Mouse (Mus musculus) heart, adult 2 months (tissue): ENCODE measurements at regions not wholly inside any gene's neighbourhood (a gene's known extent, or its start where the extent isn't known, plus 50 kb on each side); places are given as distances from the start of the nearest gene placed in this dataset.
"Not testable (repeated sequence)": the region's sequence is repeated elsewhere in the genome, so short reads cannot be mapped to it uniquely, and the experiment has no call there.

Source experiments
- DNase-seq, 2 experiments: peaks; one replicate each; pipeline ENCODE4 v3.0.0; 2021
- H3K27ac ChIP-seq: fragments of 200-600 bp; 2 replicates; pipeline ENCODE4 v1.8.1; 2022
- H3K27me3 ChIP-seq: fragments of 200-500 bp; 2 replicates; pipeline ENCODE4 v1.6.1; 2012; ENCODE audit warnings: mild to moderate bottlenecking, low read length, inconsistent platforms, mixed read lengths; ENCODE audit not compliant: control insufficient read depth, insufficient read depth
- H3K36me3 ChIP-seq: fragments of 200-500 bp; 2 replicates; pipeline ENCODE4 v1.6.1; 2012; ENCODE audit warnings: low read length, inconsistent platforms; ENCODE audit not compliant: control insufficient read depth, insufficient read depth
- H3K4me1 ChIP-seq: fragments of 200-500 bp; 2 replicates; pipeline ENCODE4 v1.6.1; 2011; ENCODE audit warnings: low read length; ENCODE audit not compliant: control insufficient read depth, insufficient read depth
- H3K4me3 ChIP-seq: fragments of 200-600 bp; 2 replicates; pipeline ENCODE4 v1.8.1; 2022
- H3K79me2 ChIP-seq: fragments of 200-500 bp; replicated peaks from 2 replicates; pipeline ENCODE4 v1.6.1; 2012; ENCODE audit warnings: mild to moderate bottlenecking, inconsistent platforms, low read length, moderate library complexity, mixed read lengths; ENCODE audit not compliant: control insufficient read depth, insufficient read depth
- H3K9ac ChIP-seq: fragments of 200-500 bp; 2 replicates; pipeline ENCODE4 v1.6.1; 2012; ENCODE audit warnings: low read depth, mild to moderate bottlenecking, control low read depth, inconsistent platforms, low read length, mixed read lengths
- CTCF ChIP-seq: fragments of 200-600 bp; IDR thresholded peaks from 2 replicates; pipeline ENCODE4 v1.8.1; 2022; ENCODE audit warnings: antibody characterized with exemption, mild to moderate bottlenecking, moderate library complexity
- EP300 ChIP-seq: fragments of 200-500 bp; IDR thresholded peaks from 2 replicates; pipeline ENCODE4 v1.6.1; 2011; ENCODE audit warnings: low read depth, low read length, control low read depth; ENCODE audit not compliant: insufficient read depth
- POLR2A ChIP-seq: fragments of 200-500 bp; IDR thresholded peaks from 2 replicates; pipeline ENCODE4 v1.6.1; 2011; ENCODE audit warnings: mild to moderate bottlenecking, low read depth, low read length, control low read depth; ENCODE audit not compliant: insufficient read depth
- WGBS: fragments of 180-500 bp; shearing (Covaris S2); methylation state at CpG from one replicate; pipeline ENCODE4 v1.1.7; 2018; 5-methylcytosine and 5-hydroxymethylcytosine counted together
- intact Hi-C: fragments of 180-260 bp; cut with DNase I; formaldehyde crosslinking; loops from one replicate; pipeline ENCODE4 v1.15.1; 2025

GRCm38 (mm10) chr4:22188141-22189006, 169.0 kb upstream of the Fbxl4 start:
- Histone ChIP-seq H3K4me1 (no peaks in the 10 kb centered on the region), H3K9ac (no peak overlapping the region), H3K27me3 (no peaks in the 10 kb centered on the region), H3K27ac (no peak overlapping the region), H3K4me3 (no peak overlapping the region), H3K79me2 (no peaks in the 10 kb centered on the region), H3K36me3 (no peaks in the 10 kb centered on the region)
- no peak for DNase-seq
- intact Hi-C loops, result no loop called here
- WGBS, result 81% methylated on average over 13 of the region's 13 CpGs
- TF ChIP-seq EP300 (no peak), POLR2A (no peak)

- Histone ChIP-seq H3K36me3 (no peaks in the 10 kb centered on the region), H3K79me2 (no peaks in the 10 kb centered on the region), H3K4me1 (no peaks in the 10 kb centered on the region), H3K27me3 (no peaks in the 10 kb centered on the region), H3K27ac (no peak overlapping the region), H3K4me3 (no peak overlapping the region), H3K9ac (no peak overlapping the region)
- TF ChIP-seq POLR2A (no peak), CTCF (no peak), EP300 (no peak)
- intact Hi-C loops, result no loop called here
- DNase-seq, result no peak
- WGBS, result 48% methylated on average over 3 of the region's 3 CpGs
These were observed 160.8 kb upstream of the Fbxl4 start for GRCm38 (mm10) chr4:22196501-22196900.

- no peak overlapping the region for H3K4me3 ChIP-seq
- TF ChIP-seq POLR2A, result no peak
- no peak for TF ChIP-seq EP300
- no peak for TF ChIP-seq CTCF
- no peaks in the 10 kb centered on the region for H3K4me1 ChIP-seq
- no peak for DNase-seq
- H3K27me3 ChIP-seq, result no peaks in the 10 kb centered on the region
- no peak overlapping the region for H3K9ac ChIP-seq
- no peaks in the 10 kb centered on the region for H3K79me2 ChIP-seq
- 67% methylated on average over 5 of the region's 5 CpGs for WGBS
- H3K36me3 ChIP-seq, result no peaks in the 10 kb centered on the region
- H3K27ac ChIP-seq, result no peak overlapping the region
- intact Hi-C loops, result no loop called here
These were observed 148.8 kb upstream of the Fbxl4 start for GRCm38 (mm10) chr4:22208531-22208930.

- Histone ChIP-seq H3K9ac (no peak overlapping the region), H3K4me1 (no peaks in the 10 kb centered on the region), H3K27ac (no peak overlapping the region), H3K27me3 (no peaks in the 10 kb centered on the region), H3K79me2 (no peaks in the 10 kb centered on the region), H3K36me3 (no peaks in the 10 kb centered on the region), H3K4me3 (no peak overlapping the region)
- DNase-seq, result no peak
- TF ChIP-seq EP300, result no peak
- TF ChIP-seq POLR2A, result no peak
- TF ChIP-seq CTCF, result no peak
- WGBS, result 69% methylated on average over 3 of the region's 3 CpGs
- intact Hi-C loops, result no loop called here
These were observed 119.7 kb upstream of the Fbxl4 start for GRCm38 (mm10) chr4:22237640-22238039.

GRCm38 (mm10) chr4:22250276-22250675, 107.1 kb upstream of the Fbxl4 start:
- H3K9ac ChIP-seq, H3K79me2 ChIP-seq, H3K27ac ChIP-seq, H3K36me3 ChIP-seq, DNase-seq, intact Hi-C loops, H3K4me3 ChIP-seq, H3K27me3 ChIP-seq, H3K4me1 ChIP-seq: not testable (repeated sequence)
- WGBS, result 18% methylated on average over 1 of the region's 1 CpGs

GRCm38 (mm10) chr4:22263903-22264302, 93.4 kb upstream of the Fbxl4 start:
- no peak for TF ChIP-seq CTCF
- TF ChIP-seq POLR2A, result no peak
- TF ChIP-seq EP300, result no peak
- DNase-seq, result no peak
- Histone ChIP-seq H3K27me3 (no peaks in the 10 kb centered on the region), H3K79me2 (no peaks in the 10 kb centered on the region), H3K27ac (no peak overlapping the region), H3K9ac (no peak overlapping the region), H3K36me3 (no peaks in the 10 kb centered on the region), H3K4me1 (no peaks in the 10 kb centered on the region), H3K4me3 (no peak overlapping the region)
- intact Hi-C loops, result no loop called here
- WGBS, result 58% methylated on average over 6 of the region's 6 CpGs

GRCm38 (mm10) chr4:22269064-22269463, 88.3 kb upstream of the Fbxl4 start:
- no peak for TF ChIP-seq CTCF
- TF ChIP-seq POLR2A, result no peak
- no peak for TF ChIP-seq EP300
- Histone ChIP-seq H3K36me3 (no peaks in the 10 kb centered on the region), H3K9ac (no peak overlapping the region), H3K27ac (no peak overlapping the region), H3K4me1 (no peaks in the 10 kb centered on the region), H3K4me3 (no peak overlapping the region), H3K27me3 (no peaks in the 10 kb centered on the region), H3K79me2 (no peaks in the 10 kb centered on the region)
- DNase-seq, result no peak
- WGBS, result 31% methylated on average over 6 of the region's 6 CpGs
- intact Hi-C loops, result no loop called here
